ENCODE assay signal across 8 mouse cellular contexts in the genomic region with DNA sequence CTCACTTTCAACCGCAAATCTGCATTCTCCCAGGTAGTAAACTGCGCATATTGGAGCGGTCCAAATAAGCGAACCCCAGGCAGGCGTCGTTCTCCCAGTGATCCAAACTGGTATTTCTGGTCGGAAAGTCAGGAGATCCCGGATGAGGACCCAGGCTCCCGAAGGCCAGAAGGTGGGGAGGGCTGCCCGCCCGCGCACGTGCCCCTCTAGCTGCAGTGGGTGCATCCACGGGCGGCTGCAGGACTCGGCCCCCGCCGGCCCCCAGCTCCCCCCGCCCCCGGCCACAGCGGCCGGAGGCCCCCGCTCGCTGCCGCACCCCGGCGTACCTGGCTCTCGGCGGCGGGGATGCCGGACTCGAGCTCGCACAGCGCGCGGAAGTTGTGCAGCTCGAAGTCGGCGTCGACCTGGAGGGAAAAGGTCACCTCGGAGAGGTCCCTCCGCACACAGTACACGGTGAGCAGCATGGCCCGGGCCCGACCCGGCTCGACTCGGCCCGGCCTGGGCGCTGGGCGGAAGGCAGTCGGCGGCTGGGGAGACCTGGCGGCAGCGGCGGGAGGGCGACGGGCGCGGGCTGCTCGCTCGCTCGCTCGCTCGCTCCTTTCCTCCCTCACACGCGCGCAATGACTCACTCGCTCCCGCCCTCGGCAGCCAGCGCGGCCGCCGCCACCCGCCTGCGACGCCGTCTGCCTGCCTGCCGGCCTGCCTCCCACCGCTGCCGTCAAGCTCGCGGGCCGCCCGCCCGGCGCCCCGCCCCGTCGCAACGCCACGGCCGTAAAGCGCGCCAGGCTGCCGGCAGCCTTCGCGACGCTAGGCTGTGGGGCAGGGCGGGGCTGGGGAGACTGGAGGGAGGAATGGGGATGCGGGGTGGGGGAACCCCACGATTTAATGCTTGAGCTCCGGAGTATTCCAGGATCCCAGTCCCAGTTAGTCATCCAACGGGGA. TPM values are rescaled to one million over a fixed set of nuclear protein-coding genes. Genes with fewer than 3 reads are reported as not detected.
DNase-seq lines count a peak whose midpoint lies in the region; ATAC-seq and TF ChIP-seq lines count a peak whose summit lies in the region.

Ddi2 (minus strand) TSS at position 689 of the 942 bp plus-strand sequence.

- peak within 1 kb of the TSS; percentile 97 for H3K9ac ChIP-seq in CH12.LX (ENCODE audit: insufficient read depth, low read depth)
- H3K9ac ChIP-seq in forebrain, embryonic 12.5 days, result peak within 1 kb of the TSS; percentile 97
- peak within 1 kb of the TSS; percentile 80 for H3K9ac ChIP-seq in heart, postnatal 0 days (replicated peaks; ENCODE audit: low read depth, low read length)
- H3K9ac ChIP-seq in liver, postnatal 0 days (replicated peaks), result peak within 1 kb of the TSS; percentile 97
- H3K9ac ChIP-seq in neural tube, embryonic 14.5 days (replicated peaks; ENCODE audit: low read depth, low read length), result peak within 1 kb of the TSS; percentile 90

- no peak for TF ChIP-seq RAD21 in CH12.LX (IDR thresholded peaks at IDR 0.05; ENCODE audit: low read depth, low read length)

- peak; percentile 95 for ATAC-seq in forebrain, embryonic 12.5 days (ENCODE audit: low FRiP score)
- peak; percentile 88 for ATAC-seq in heart, postnatal 0 days (ENCODE audit: insufficient read depth, low read depth)
- peak; percentile 84 for ATAC-seq in liver, postnatal 0 days
- ATAC-seq in neural tube, embryonic 14.5 days (ENCODE audit: low read depth), result peak; percentile 89

- WGBS in forebrain, embryonic 12.5 days, result under 1% methylated on average over 87 of the region's 105 CpGs
- WGBS in heart, postnatal 0 days, result under 1% methylated on average over 90 of the region's 105 CpGs
- WGBS in large intestine, adult 2 months, result 1% methylated on average over 101 of the region's 105 CpGs
- WGBS in liver, postnatal 0 days (ENCODE audit: insufficient replicate concordance), result under 1% methylated on average over 94 of the region's 105 CpGs
- under 1% methylated on average over 47 of the region's 105 CpGs for WGBS in neural tube, embryonic 14.5 days

- peak within 1 kb of the TSS; percentile 92 for H3K4me2 ChIP-seq in CH12.LX (ENCODE audit: insufficient read depth, low read depth, poor library complexity, severe bottlenecking)
- H3K4me2 ChIP-seq in forebrain, embryonic 12.5 days, result peak within 1 kb of the TSS; percentile 83
- peak within 1 kb of the TSS; percentile 83 for H3K4me2 ChIP-seq in heart, postnatal 0 days (ENCODE audit: low read depth, low read length)
- peak within 1 kb of the TSS; percentile 92 for H3K4me2 ChIP-seq in liver, postnatal 0 days (ENCODE audit: low read depth, low read length)
- H3K4me2 ChIP-seq in neural tube, embryonic 14.5 days (ENCODE audit: low read depth, low read length), result peak within 1 kb of the TSS; percentile 84

- H3K4me3 ChIP-seq in CH12.LX (replicated peaks in 1 of 3; ENCODE audit: low read depth in 2 of 3, low read length in 2 of 3, poor library complexity in 1 of 3), result peak within 1 kb of the TSS; percentile 83 to 92 (median 92)
- peak within 1 kb of the TSS; percentile 100 for H3K4me3 ChIP-seq in forebrain, embryonic 12.5 days (replicated peaks)
- peak within 1 kb of the TSS; percentile 82 for H3K4me3 ChIP-seq in heart, postnatal 0 days (ENCODE audit: low read depth, low read length)
- H3K4me3 ChIP-seq in liver, postnatal 0 days (ENCODE audit: low read depth, low read length), result peak within 1 kb of the TSS; percentile 97
- H3K4me3 ChIP-seq in neural tube, embryonic 14.5 days (ENCODE audit: low read depth, low read length), result peak within 1 kb of the TSS; percentile 99

- peaks cover 11% of the 10 kb centered on the region for H3K9me3 ChIP-seq in CH12.LX (replicated peaks; ENCODE audit: low read length)
- H3K9me3 ChIP-seq in forebrain, embryonic 12.5 days, result no peaks in the 10 kb centered on the region
- no peaks in the 10 kb centered on the region for H3K9me3 ChIP-seq in heart, postnatal 0 days (replicated peaks; ENCODE audit: control insufficient read depth, low read length)
- no peaks in the 10 kb centered on the region for H3K9me3 ChIP-seq in liver, postnatal 0 days (ENCODE audit: low read length)
- H3K9me3 ChIP-seq in neural tube, embryonic 14.5 days (ENCODE audit: control insufficient read depth, low read length), result no peaks in the 10 kb centered on the region

- dilution Hi-C loops in CH12.LX (cut with MboI; ENCODE audit: extremely low pct_ligation_motif_present, extremely low pct_unique_long_range_greater_than_20kb, low sequenced_read_pairs), result no loop called here

- peaks cover 43% of the 10 kb centered on the region for H3K79me2 ChIP-seq in CH12.LX (replicated peaks; ENCODE audit: control insufficient read depth, extremely low read depth, insufficient read depth, poor library complexity, severe bottlenecking)

- no peak for TF ChIP-seq EP300 in CH12.LX (IDR thresholded peaks at IDR 0.05; ENCODE audit: low read length)
- no peak; the same call in 1 of the 2 replicates for TF ChIP-seq EP300 in heart, postnatal 0 days (IDR thresholded peaks at IDR 0.05; ENCODE audit: low read depth)
- TF ChIP-seq EP300 in liver, postnatal 0 days (IDR thresholded peaks at IDR 0.05; ENCODE audit: low read depth), result no peak

- peak; percentile 74 for TF ChIP-seq POLR2A in CH12.LX (IDR thresholded peaks at IDR 0.05; ENCODE audit: low read depth, low read length)

- H3K4me1 ChIP-seq in CH12.LX (ENCODE audit: control insufficient read depth in 1 of 2, insufficient read depth in 2 of 2), result peaks cover 2 to 49% of the 10 kb centered on the region in 2 experiments; a peak in 2 of 4 replicates
- H3K4me1 ChIP-seq in forebrain, embryonic 12.5 days, result peaks cover 28% of the 10 kb centered on the region
- H3K4me1 ChIP-seq in heart, postnatal 0 days (ENCODE audit: control insufficient read depth, insufficient read depth), result peaks cover 29% of the 10 kb centered on the region
- peaks cover 45% of the 10 kb centered on the region for H3K4me1 ChIP-seq in liver, postnatal 0 days (ENCODE audit: insufficient read depth)
- peaks cover 17% of the 10 kb centered on the region for H3K4me1 ChIP-seq in neural tube, embryonic 14.5 days (ENCODE audit: control insufficient read depth, insufficient read depth, low read length)

- peaks cover 5 to 20% of the 10 kb centered on the region in 2 experiments for H3K36me3 ChIP-seq in CH12.LX (replicated peaks in 1 of 2; ENCODE audit: control insufficient read depth in 1 of 2, insufficient read depth in 1 of 2, low read length in 1 of 2)
- peaks cover 8% of the 10 kb centered on the region; the same call in 1 of the 2 replicates for H3K36me3 ChIP-seq in forebrain, embryonic 12.5 days (replicated peaks)
- 0 out of 2 replicates have a peak, but pooled peaks cover 5% of the 10 kb centered on the region for H3K36me3 ChIP-seq in heart, postnatal 0 days (replicated peaks; ENCODE audit: control insufficient read depth, insufficient read depth, low read length)
- peaks cover 8% of the 10 kb centered on the region for H3K36me3 ChIP-seq in liver, postnatal 0 days (replicated peaks; ENCODE audit: insufficient read depth, low read length)
- H3K36me3 ChIP-seq in neural tube, embryonic 14.5 days (ENCODE audit: control insufficient read depth, insufficient read depth, low read length), result no peaks in the 10 kb centered on the region

- peak within 1 kb of the TSS; percentile 55 for H3K27ac ChIP-seq in CH12.LX (ENCODE audit: insufficient read depth, low read depth)
- H3K27ac ChIP-seq in forebrain, embryonic 12.5 days, result peak within 1 kb of the TSS; percentile 90
- H3K27ac ChIP-seq in heart, postnatal 0 days (ENCODE audit: low read depth), result peak within 1 kb of the TSS; percentile 96
- H3K27ac ChIP-seq in liver, postnatal 0 days (ENCODE audit: low read depth), result peak within 1 kb of the TSS; percentile 100
- H3K27ac ChIP-seq in neural tube, embryonic 14.5 days (ENCODE audit: low read depth, low read length), result peak within 1 kb of the TSS; percentile 91

- TF ChIP-seq CTCF in CH12.LX (conservative IDR thresholded peaks at IDR 0.05 in 1 of 2, IDR thresholded peaks at IDR 0.05 in 1 of 2; ENCODE audit: low read depth in 2 of 2, low read length in 2 of 2), result no peak
- TF ChIP-seq CTCF in heart, postnatal 0 days (IDR thresholded peaks at IDR 0.05; ENCODE audit: low read depth), result no peak
- no peak for TF ChIP-seq CTCF in liver, postnatal 0 days (IDR thresholded peaks at IDR 0.05; ENCODE audit: low read depth)

- in situ Hi-C loops in CH12.LX (cut with MboI; ENCODE audit: low pct_ligation_motif_present, low pct_unique_long_range_greater_than_20kb, low sequenced_read_pairs), result no loop called here

- peak; percentile 78 for DNase-seq in CH12.LX (ENCODE audit: extremely low read depth)
- DNase-seq in c-Kit-positive CD71-positive TER-119-negative erythroid progenitor cells, embryonic 14.5 days (ENCODE audit: low read depth), result peak; percentile 81
- DNase-seq in heart, postnatal 0 days (ENCODE audit: low spot score), result peak; percentile 92
- DNase-seq in large intestine, adult 2 months (ENCODE audit: low read depth, low spot score), result no peak
- peak; percentile 94 for DNase-seq in liver, postnatal 0 days
- DNase-seq in testis, postnatal 10 days (ENCODE audit: low spot score), result peak; percentile 93

- peaks cover 7% of the 10 kb centered on the region for H3K27me3 ChIP-seq in CH12.LX (replicated peaks)
- peaks cover 13% of the 10 kb centered on the region; the same call in 1 of the 2 replicates for H3K27me3 ChIP-seq in forebrain, embryonic 12.5 days
- H3K27me3 ChIP-seq in heart, postnatal 0 days (ENCODE audit: control insufficient read depth, insufficient read depth, low read length), result no peaks in the 10 kb centered on the region
- H3K27me3 ChIP-seq in liver, postnatal 0 days (ENCODE audit: insufficient read depth, low read length), result no peaks in the 10 kb centered on the region
- no peaks in the 10 kb centered on the region for H3K27me3 ChIP-seq in neural tube, embryonic 14.5 days (ENCODE audit: control insufficient read depth, insufficient read depth, low read length)

TF ChIP-seq in CH12.LX, 34 proteins besides CTCF, POLR2A, EP300 and RAD21 (continues in another document):
- peak; percentile 65 for TF ChIP-seq HCFC1 (IDR thresholded peaks at IDR 0.05; ENCODE audit: low read depth, low read length)
- TF ChIP-seq ELF1 (IDR thresholded peaks at IDR 0.05; ENCODE audit: low read depth, low read length), result peak; percentile 57
- TF ChIP-seq MXI1 (IDR thresholded peaks at IDR 0.05; ENCODE audit: low read depth, low read length), result peak; percentile 48
- no peak for TF ChIP-seq ZC3H11A (IDR thresholded peaks at IDR 0.05; ENCODE audit: low read depth, low read length)

RNA-seq across cellular contexts. Expression of gene Ddi2, which starts in this region (rescaled TPM):
- 19.9 and 24.7 TPM in 2 replicates for total RNA-seq in CH12.LX (2012; rRNA removed)
- total RNA-seq in CH12.LX (2014; rRNA removed), result 18.0 and 18.4 TPM in 2 replicates
- 36.2 and 37.3 TPM in 2 replicates for polyA plus RNA-seq in CH12.LX (2012; ENCODE audit: insufficient read length, low read depth)
- 22.8 and 25.3 TPM in 2 replicates for polyA plus RNA-seq in forebrain, embryonic 12.5 days (2016; fragmentation: Nextera tagmentation; extraction: Ambion mirVana)
- 28.2 and 32.8 TPM in 2 replicates for total RNA-seq in heart, postnatal 0 days (2014; rRNA removed; ENCODE audit: low replicate concordance)
- 10.9 and 11.5 TPM in 2 replicates for polyA plus RNA-seq in heart, postnatal 0 days (2015; fragmentation: Nextera tagmentation; extraction: Ambion mirVana)
- polyA plus RNA-seq in large intestine, adult 2 months (2012; rRNA removed), result 12.1 and 22.2 TPM in 2 replicates
- 21.7 and 22.6 TPM in 2 replicates for polyA plus RNA-seq in liver, postnatal 0 days (2015; fragmentation: Nextera tagmentation; extraction: Ambion mirVana)
- polyA plus RNA-seq in neural tube, embryonic 14.5 days (2014; fragmentation: Nextera tagmentation; extraction: Ambion mirVana), result 11.5 and 15.2 TPM in 2 replicates
